Mouse (Mus musculus) myocyte (in vitro differentiated cells): ENCODE data around the gene Osbpl5. TPM values are rescaled to one million over a fixed set of nuclear protein-coding genes. Genes with fewer than 3 reads are reported as not detected.

ENCODE experiments used
- polyA plus RNA-seq: library from polyadenylated mRNA; unstranded; fragments of >200 nt; fragmentation: generic; extraction: Trizol; gene quantifications from one replicate; pipeline ENCODE4 v1.2.1, GENCODE M21; 2012; ENCODE audit warnings: missing spikeins

Osbpl5 gene
- polyA plus RNA-seq, 1 experiment: 49.6 TPM

Other genes starting within 250 kb of the Osbpl5 start
- 101 TPM for gene Nap1l4, start 207.9 kb downstream of the Osbpl5 start, polyA plus RNA-seq
- gene Cars, start 156.9 kb downstream of the Osbpl5 start, polyA plus RNA-seq: 237 TPM
- 0.02 TPM for gene Tnfrsf26, start 128.3 kb downstream of the Osbpl5 start, polyA plus RNA-seq
- 15.5 TPM for gene Tnfrsf22, start 107.3 kb downstream of the Osbpl5 start, polyA plus RNA-seq
- gene Tnfrsf23, start 71.1 kb downstream of the Osbpl5 start, polyA plus RNA-seq: 25.7 TPM
- gene Mrgprg, start 10.0 kb upstream of the Osbpl5 start, polyA plus RNA-seq: not detected
- 1.9 TPM for gene Mrgpre, start 27.5 kb upstream of the Osbpl5 start, polyA plus RNA-seq
- gene Nadsyn1, start 65.9 kb upstream of the Osbpl5 start, polyA plus RNA-seq: 5.7 TPM
- gene Dhcr7, start 66.2 kb upstream of the Osbpl5 start, polyA plus RNA-seq: 107 TPM
- gene Gm498, start 109.9 kb upstream of the Osbpl5 start, polyA plus RNA-seq: not detected
- gene Shank2, start 244.9 kb upstream of the Osbpl5 start, polyA plus RNA-seq: 0.07 TPM